Mouse (Mus musculus): ENCODE data around the gene Mlycd. TPM values are rescaled to one million over a fixed set of nuclear protein-coding genes. Genes with fewer than 3 reads are reported as not detected.

Gene Mlycd
- total RNA-seq, 2 experiments from 2014 or later = 117 to 120 TPM

GRCm38 (mm10) chr8:119400904-119401303 lies 6.2 kb downstream of the Mlycd start:
- DNase-seq = no peak

- DNase-seq = peak in 1 of 2 experiments; percentile 1
Observed at GRCm38 (mm10) chr8:119403912-119404311, 9.2 kb downstream of the Mlycd start.

- no peak for DNase-seq
Observed at GRCm38 (mm10) chr8:119404648-119405047, 10.0 kb downstream of the Mlycd start.

- DNase-seq = no peak
Observed at GRCm38 (mm10) chr8:119408311-119408710, 13.6 kb downstream of the Mlycd start.

- DNase-seq = no peak
Observed at GRCm38 (mm10) chr8:119412037-119412734, 17.5 kb downstream of the Mlycd start.

- DNase-seq = peak; percentile 76 to 89
Observed at GRCm38 (mm10) chr8:119412735-119413498, 18.2 kb downstream of the Mlycd start.

GRCm38 (mm10) chr8:119413605-119414004 lies 18.9 kb downstream of the Mlycd start:
- DNase-seq = no peak

GRCm38 (mm10) chr8:119420318-119420717 lies 25.6 kb downstream of the Mlycd start:
- DNase-seq = no peak

- DNase-seq = no peak
Observed at GRCm38 (mm10) chr8:119421603-119422122, 27.0 kb downstream of the Mlycd start.

GRCm38 (mm10) chr8:119422123-119422711 lies 27.5 kb downstream of the Mlycd start:
- peak; percentile 61 to 70 for DNase-seq

- peak; percentile 73 to 83 for DNase-seq
Observed at GRCm38 (mm10) chr8:119423631-119424141, 29.0 kb downstream of the Mlycd start.

- no peak for DNase-seq
Observed at GRCm38 (mm10) chr8:119424199-119424733, 29.6 kb downstream of the Mlycd start.

GRCm38 (mm10) chr8:119424740-119425139 lies 30.1 kb downstream of the Mlycd start:
- peak in 1 of 2 experiments; percentile 72 for DNase-seq

GRCm38 (mm10) chr8:119425533-119425932 lies 30.9 kb downstream of the Mlycd start:
- DNase-seq = peak in 1 of 2 experiments; percentile 86

GRCm38 (mm10) chr8:119426069-119426735 lies 31.5 kb downstream of the Mlycd start:
- peak; percentile 62 to 82 for DNase-seq

- peak; percentile 63 to 80 for DNase-seq
Observed at GRCm38 (mm10) chr8:119427634-119428349, 33.1 kb downstream of the Mlycd start.

- peak in 1 of 2 experiments; percentile 36 for DNase-seq
Observed at GRCm38 (mm10) chr8:119428350-119428740, 33.7 kb downstream of the Mlycd start.

GRCm38 (mm10) chr8:119428766-119429327 lies 34.2 kb downstream of the Mlycd start:
- DNase-seq = no peak

GRCm38 (mm10) chr8:119429552-119429951 lies 34.9 kb downstream of the Mlycd start:
- DNase-seq = no peak

GRCm38 (mm10) chr8:119430250-119430649 lies 35.6 kb downstream of the Mlycd start:
- DNase-seq = no peak

- no peak for DNase-seq
Observed at GRCm38 (mm10) chr8:119430690-119431089, 36.0 kb downstream of the Mlycd start.

Measured in heart, adult 18-20 months (tissue).